Mouse (Mus musculus): Measurements from ENCODE around the gene Ercc6l.

The Ercc6l gene

GRCm38 (mm10) chrX:102156618-102157422 lies at the start of gene Ercc6l:
Gene Ercc6l, minus strand, starts transcription at chrX:102157091.
- DNase-seq (ENCODE audit: low spot score in 2 of 2): peak; percentile 71 to 79

DNA sequence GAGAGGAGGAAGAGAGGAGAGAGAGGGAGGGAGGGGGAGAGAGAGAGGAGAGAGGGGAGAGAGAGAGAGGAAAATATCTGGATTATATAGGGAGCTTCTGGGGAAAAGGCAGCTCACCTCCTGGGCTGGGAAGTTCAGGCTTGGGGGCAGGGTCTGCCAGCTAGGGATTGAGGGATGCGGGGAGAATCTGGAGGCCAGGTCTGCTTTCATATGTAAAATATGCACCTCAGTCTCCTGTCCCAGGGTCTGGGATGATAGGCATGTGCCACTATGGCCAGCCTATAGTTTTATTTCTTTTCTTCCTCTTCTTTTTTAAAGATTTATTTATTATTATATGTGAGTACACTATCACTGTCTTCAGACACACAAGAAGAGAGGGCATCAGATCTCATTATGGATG lies 33.9 kb upstream of the Ercc6l start:
- DNase-seq (ENCODE audit: low spot score in 2 of 2): no peak

GRCm38 (mm10) chrX:102189581-102189980 lies 32.7 kb upstream of the Ercc6l start:
- DNase-seq (ENCODE audit: low spot score in 2 of 2): no peak

DNA sequence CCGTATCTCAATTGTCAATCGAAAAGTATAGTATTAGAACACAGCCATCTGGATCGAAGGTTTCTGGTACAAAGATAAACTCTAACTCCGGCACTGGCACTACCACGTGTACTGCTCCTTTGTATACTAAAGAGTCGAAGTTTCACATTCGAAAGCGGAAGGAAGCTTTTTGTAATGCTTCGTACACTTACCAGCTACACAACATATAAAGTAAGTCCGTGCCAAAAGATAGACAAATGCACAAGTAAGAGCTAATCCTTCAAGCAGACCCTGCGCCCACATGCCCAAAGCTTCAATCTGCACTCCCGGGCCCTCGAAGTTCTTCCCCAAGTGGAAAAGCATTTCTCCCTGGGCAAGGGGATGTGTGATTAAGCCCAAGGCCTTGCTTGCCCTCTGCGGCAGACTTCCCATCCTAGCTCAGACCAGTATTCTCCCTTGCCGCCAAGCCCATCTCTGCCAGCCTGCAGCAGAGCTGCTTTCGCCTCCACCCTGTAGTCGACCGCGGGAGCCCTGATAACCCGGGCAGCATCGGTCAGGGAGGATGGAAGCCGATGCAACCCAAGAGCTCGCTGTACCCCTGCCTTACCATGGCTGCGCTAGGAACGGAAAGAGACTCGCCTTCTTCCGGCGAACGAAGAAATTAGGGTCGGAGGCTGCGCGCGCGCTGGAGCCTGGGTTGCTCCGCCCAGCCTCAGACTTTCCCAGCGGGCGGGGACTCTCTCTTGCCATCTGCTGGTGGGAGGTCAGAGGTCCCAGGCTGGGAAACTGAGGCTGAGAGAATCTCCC lies 32.0 kb upstream of the Ercc6l start, which contains the start of gene Rps4x:
TSS of gene Rps4x (minus strand) at position 683 of the 786 bp plus-strand sequence.
- peak; percentile 31 to 73 for DNase-seq (ENCODE audit: low spot score in 2 of 2)

- no peak for DNase-seq (ENCODE audit: low spot score in 2 of 2)
Measured at GRCm38 (mm10) chrX:102187023-102187699, 30.3 kb upstream of the Ercc6l start.

GRCm38 (mm10) chrX:102182575-102182974 lies 25.7 kb upstream of the Ercc6l start:
- no peak for DNase-seq (ENCODE audit: low spot score in 2 of 2)

DNA sequence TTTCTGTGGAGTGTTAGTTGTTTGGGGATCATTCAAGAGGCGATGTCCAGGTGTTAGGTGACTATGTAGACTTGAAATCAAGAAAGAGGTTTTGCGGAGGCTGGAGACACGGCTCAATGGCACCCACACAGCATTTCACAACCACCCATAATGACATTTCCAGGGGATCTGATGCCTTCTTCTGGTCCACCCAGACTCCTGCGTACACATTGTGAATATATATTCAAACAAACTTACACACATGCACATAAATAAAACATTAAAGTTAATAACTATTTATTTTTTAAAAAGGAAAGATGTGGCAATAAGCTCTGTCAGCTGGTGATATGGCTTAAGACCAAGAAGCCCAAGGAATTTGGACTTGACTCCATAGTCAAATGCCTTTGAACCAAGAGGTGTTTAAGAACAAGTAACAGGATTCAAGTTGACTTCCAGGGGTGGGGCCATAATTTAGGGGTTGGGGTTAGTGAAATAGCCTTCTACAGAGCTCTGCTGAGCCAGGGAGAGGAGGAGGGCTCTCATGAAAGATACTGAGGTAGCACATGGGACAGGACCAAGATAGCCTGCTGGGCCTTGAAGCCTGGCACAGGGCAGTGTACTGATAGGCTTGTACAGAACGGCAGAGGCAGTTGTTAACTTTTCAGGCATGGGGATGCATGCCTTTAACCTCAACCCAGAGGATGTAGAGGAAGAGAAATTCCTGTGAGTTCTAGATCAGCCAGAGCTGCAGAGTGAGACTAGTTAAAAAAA lies 18.8 kb upstream of the Ercc6l start:
- no peak for DNase-seq (ENCODE audit: low spot score in 2 of 2)

GRCm38 (mm10) chrX:102170900-102171299 lies 14.0 kb upstream of the Ercc6l start:
- DNase-seq (ENCODE audit: low spot score in 2 of 2): no peak

- no peak for DNase-seq (ENCODE audit: low spot score in 2 of 2)
Measured at GRCm38 (mm10) chrX:102170135-102170534, 13.2 kb upstream of the Ercc6l start.

DNA sequence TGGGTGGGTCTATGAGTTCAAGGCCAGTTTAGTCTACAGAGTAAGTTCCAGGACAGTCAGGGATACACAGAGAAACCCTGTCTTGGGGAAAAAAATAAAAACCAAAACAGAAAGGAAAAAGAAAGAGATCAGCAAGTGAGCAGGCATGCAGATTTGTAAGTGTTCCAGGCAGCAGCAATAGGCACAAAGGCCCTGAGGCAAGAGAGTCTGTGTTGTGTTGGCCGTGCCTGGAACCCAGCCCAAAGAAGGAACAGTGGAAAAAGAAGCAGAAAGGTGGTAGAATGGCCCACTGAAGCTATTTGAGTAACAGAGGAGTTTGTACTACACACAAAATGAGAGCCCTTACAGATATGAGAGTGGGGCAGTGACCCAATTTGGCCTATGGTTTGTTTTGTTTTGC lies 12.8 kb upstream of the Ercc6l start:
- DNase-seq (ENCODE audit: low spot score in 2 of 2): no peak

GRCm38 (mm10) chrX:102166986-102167385 lies 10.1 kb upstream of the Ercc6l start:
- DNase-seq (ENCODE audit: low spot score in 2 of 2): no peak

GRCm38 (mm10) chrX:102166521-102166920 lies 9.6 kb upstream of the Ercc6l start:
- DNase-seq (ENCODE audit: low spot score in 2 of 2): peak in 1 of 2 experiments; percentile 11

GRCm38 (mm10) chrX:102163529-102163928 lies 6.6 kb upstream of the Ercc6l start:
- no peak for DNase-seq (ENCODE audit: low spot score in 2 of 2)

- no peak for DNase-seq (ENCODE audit: low spot score in 2 of 2)
Measured at GRCm38 (mm10) chrX:102163096-102163495, 6.2 kb upstream of the Ercc6l start.

DNA sequence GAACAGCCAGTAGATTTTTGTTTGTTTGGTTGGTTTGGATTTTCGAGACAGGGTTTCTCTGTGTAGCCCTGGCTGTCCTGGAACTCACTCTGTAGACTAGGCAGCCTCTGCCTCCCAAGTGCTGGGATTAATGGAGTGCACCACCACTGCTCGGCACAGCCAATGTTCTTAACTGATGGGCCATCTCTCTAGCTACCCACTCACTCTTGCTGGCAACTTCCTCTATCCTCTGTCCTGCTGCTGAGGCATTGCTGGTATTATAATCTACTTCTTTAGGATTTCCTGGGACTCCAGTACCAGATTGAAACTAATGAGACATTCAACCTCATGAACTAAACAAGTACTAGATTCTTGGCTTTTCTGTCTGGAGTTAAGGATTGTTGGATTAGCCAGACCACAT lies 3.6 kb upstream of the Ercc6l start:
- no peak for DNase-seq (ENCODE audit: low spot score in 2 of 2)

DNA sequence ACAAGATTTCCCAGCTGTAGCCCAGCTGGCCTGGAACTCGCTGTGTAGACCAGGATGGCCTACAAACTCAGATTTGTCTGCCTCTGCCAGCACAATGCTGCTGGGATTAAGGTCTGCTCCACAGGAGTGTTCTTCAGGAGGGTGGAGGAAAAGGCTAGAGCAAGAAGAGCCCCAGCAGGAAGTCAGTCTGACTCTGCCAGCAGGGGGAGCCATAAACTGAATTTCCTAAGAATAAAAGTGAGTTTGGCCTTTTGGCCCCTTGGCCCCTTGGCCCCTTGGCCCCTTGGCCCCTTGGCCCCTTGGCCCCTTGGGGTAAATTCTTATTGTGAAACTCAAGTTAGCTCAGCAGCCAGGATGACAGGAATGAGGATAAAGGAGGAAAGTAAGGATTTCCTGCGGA lies 2.9 kb upstream of the Ercc6l start:
- peak in 1 of 2 experiments; percentile 14 for DNase-seq (ENCODE audit: low spot score in 2 of 2)

DNA sequence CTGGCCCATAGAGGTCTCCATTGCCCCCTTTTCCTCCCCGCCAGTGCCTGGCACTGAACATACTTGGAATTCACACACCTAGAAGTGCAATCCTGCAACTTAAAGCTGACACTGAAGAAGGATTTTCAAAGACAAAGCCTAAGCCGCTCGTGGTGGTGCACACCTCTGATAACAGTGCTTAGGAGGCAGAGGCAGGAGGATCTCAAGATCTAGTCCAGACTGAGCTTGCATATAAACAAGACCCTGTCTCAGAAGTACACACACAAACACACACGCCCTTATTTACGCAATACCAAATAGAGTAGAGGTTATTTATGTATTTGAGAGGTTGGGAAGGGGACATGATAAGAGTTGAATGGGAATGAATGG lies 516 bp upstream of the Ercc6l start:
- DNase-seq (ENCODE audit: low spot score in 2 of 2): no peak

- DNase-seq (ENCODE audit: low spot score in 2 of 2): no peak
Measured at GRCm38 (mm10) chrX:102141157-102141556, 15.7 kb downstream of the Ercc6l start.

GRCm38 (mm10) chrX:102121321-102121720 lies 35.6 kb downstream of the Ercc6l start:
- DNase-seq (ENCODE audit: low spot score in 2 of 2): no peak

GRCm38 (mm10) chrX:102119042-102119864 lies 37.6 kb downstream of the Ercc6l start, which contains the start of gene Pin4:
Gene Pin4, plus strand, starts transcription at chrX:102119447.
- peak; percentile 95 to 97 for DNase-seq (ENCODE audit: low spot score in 2 of 2)

GRCm38 (mm10) chrX:102115676-102116075 lies 41.2 kb downstream of the Ercc6l start:
- peak in 1 of 2 experiments; percentile 29 for DNase-seq (ENCODE audit: low spot score in 2 of 2)
